In genomic region chr6:39810612-39811116, GRCm38 (mm10) we compare ENCODE assay signal across 8 mouse cellular contexts. TPM values are rescaled to one million over a fixed set of nuclear protein-coding genes. Genes with fewer than 3 reads are reported as not detected.
DNase-seq lines count a peak whose midpoint lies in the region; ATAC-seq and TF ChIP-seq lines count a peak whose summit lies in the region.

Gene Mrps33, minus strand, starts transcription at chr6:39810988.

- WGBS in forebrain, embryonic 15.5 days = 0% methylated on average over 40 of the region's 40 CpGs
- WGBS in lung, adult 2 months = under 1% methylated on average over 40 of the region's 40 CpGs

- H3K36me3 ChIP-seq in forebrain, embryonic 15.5 days = no peaks in the 10 kb centered on the region

- peak within 1 kb of the TSS; percentile 61 for H3K27ac ChIP-seq in forebrain, embryonic 15.5 days (replicated peaks)

- H3K4me1 ChIP-seq in forebrain, embryonic 15.5 days = peaks cover 28% of the 10 kb centered on the region
- no peaks in the 10 kb centered on the region for H3K4me1 ChIP-seq in lung, adult 2 months (ENCODE audit: control insufficient read depth, insufficient read depth, low read length)

- DNase-seq in ES-CJ7 (ENCODE audit: low read depth, low spot score) = peak; percentile 99
- DNase-seq in cerebellum, adult 11 months = peak; percentile 97
- DNase-seq in heart, postnatal 25 days (ENCODE audit: low spot score) = peak; percentile 92
- peak; percentile 97 to 98 for DNase-seq in layer of hippocampus, adult 18-20 months (ENCODE audit: low spot score in 2 of 2)
- DNase-seq in lung, adult 2 months = peak; percentile 95
- peak; percentile 95 to 97 for DNase-seq in thymus, adult 18-20 months

- H3K9me3 ChIP-seq in forebrain, embryonic 15.5 days = no peaks in the 10 kb centered on the region

- H3K9ac ChIP-seq in forebrain, embryonic 15.5 days (replicated peaks) = peak within 1 kb of the TSS; percentile 43

- TF ChIP-seq POLR2A in lung, adult 2 months (IDR thresholded peaks at IDR 0.05; ENCODE audit: borderline replicate concordance, extremely low read depth, low read depth, low read length) = peak; percentile 76

- H3K27me3 ChIP-seq in forebrain, embryonic 15.5 days = no peaks in the 10 kb centered on the region

- H3K4me3 ChIP-seq in forebrain, embryonic 15.5 days = peak within 1 kb of the TSS; percentile 58
- peak within 1 kb of the TSS; percentile 78 for H3K4me3 ChIP-seq in lung, adult 2 months (replicated peaks; ENCODE audit: extremely low read depth, low read depth, low read length)

- H3K4me2 ChIP-seq in forebrain, embryonic 15.5 days (replicated peaks) = peak within 1 kb of the TSS; percentile 69

- intact Hi-C loops in heart, postnatal 25 days (cut with DNase I) = loop anchor here (5.0 kb wide), 1 partner anchor 657 kb away; no protein-coding TSS in a partner anchor

- peak; percentile 50 for TF ChIP-seq CTCF in lung, adult 2 months (IDR thresholded peaks at IDR 0.05; ENCODE audit: insufficient read depth, low read length)

- ATAC-seq in forebrain, embryonic 15.5 days (replicated peaks) = peak; percentile 99
- ATAC-seq in neutrophil, adult 5-6 weeks (ENCODE audit: extremely low read depth, insufficient number of reproducible peaks, low FRiP score, poor library complexity, severe bottlenecking) = peak; percentile 99

RNA-seq across cellular contexts. Expression of gene Mrps33, which starts in this region (rescaled TPM):
- polyA plus RNA-seq in forebrain, embryonic 15.5 days (2015; fragmentation: Nextera tagmentation; extraction: Ambion mirVana) = 225 and 230 TPM in 2 replicates
- total RNA-seq in heart, postnatal 25 days (2021) = 100 to 1,000 TPM; 105 to 108 TPM
- 100 to 1,000 TPM; 112 to 117 TPM for total RNA-seq in layer of hippocampus, adult 18-20 months (2021)
- polyA plus RNA-seq in lung, adult 2 months (2012; rRNA removed) = 34.2 and 73.7 TPM in 2 replicates
- total RNA-seq in neutrophil, adult 5-6 weeks (2017) = 15.2 and 19.4 TPM in 2 replicates

Comparison
In these comparisons a context has a peak if more than half of its experiments do, and no peak if none do; other contexts are left out.
1. Peak in every context shown above with its lines: DNase-seq, ATAC-seq, H3K4me3 ChIP-seq and H3K27ac ChIP-seq.